Mouse (Mus musculus): ENCODE measurements around the gene Ddhd1. TPM values are rescaled to one million over a fixed set of nuclear protein-coding genes. Genes with fewer than 3 reads are reported as not detected.
"Not testable (repeated sequence)": the region's sequence is repeated elsewhere in the genome, so short reads cannot be mapped to it uniquely, and the experiment has no call there.

Ddhd1 gene
- polyA plus RNA-seq, 1 experiment: 10.6 TPM

DNA sequence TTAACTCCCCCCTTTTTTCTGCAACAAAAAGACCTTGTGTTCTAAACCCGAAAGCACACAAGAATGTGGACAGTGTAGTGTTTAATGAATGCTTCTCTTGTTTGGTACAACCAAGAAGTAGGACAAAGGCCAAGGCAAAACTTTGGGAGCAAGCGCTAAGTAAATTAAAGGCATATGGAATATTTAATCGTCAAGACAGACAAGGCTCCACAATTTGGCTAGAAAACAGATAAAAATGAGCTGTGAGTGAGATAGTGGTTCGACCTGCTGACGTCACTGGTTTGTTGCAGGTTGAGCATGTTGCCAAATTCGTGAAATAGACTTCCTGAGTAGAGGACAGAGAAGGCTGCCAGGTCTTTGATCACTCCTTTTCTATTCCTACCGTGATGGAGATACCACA is 69.5 kb downstream of the Ddhd1 start:
- H3K4me1 ChIP-seq (ENCODE audit: control insufficient read depth, insufficient read depth, insufficient read length): no peaks in the 10 kb centered on the region
- WGBS: 87% methylated on average over 7 of the region's 7 CpGs
- no peak for DNase-seq (ENCODE audit: low read depth in 1 of 2, low spot score in 2 of 2)

DNA sequence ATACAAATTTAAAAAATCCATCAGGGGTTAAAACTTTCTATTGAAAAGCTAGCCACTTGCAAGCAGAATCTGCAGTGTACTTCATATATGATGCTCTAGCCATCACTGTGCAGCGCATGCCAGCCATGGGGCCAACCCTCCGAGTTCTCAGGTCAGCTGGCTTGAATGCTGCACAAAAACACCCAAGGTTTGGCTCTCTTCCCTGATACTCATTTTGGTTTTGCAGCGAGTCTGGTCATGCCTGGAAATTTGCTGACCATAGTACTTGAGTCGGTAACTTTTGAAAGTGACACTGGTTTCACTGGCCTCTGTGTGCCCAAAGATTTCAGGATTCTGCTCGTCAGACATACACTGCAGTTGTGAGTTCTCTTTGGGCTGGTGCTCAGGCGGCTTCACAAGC is 70.4 kb downstream of the Ddhd1 start:
- Histone ChIP-seq H3K4me3 (ENCODE audit: extremely low read depth, insufficient read depth, insufficient read length) (no peak overlapping the region), H3K36me3 (ENCODE audit: control insufficient read depth, insufficient read depth, low read length) (no peaks in the 10 kb centered on the region), H3K27me3 (ENCODE audit: control insufficient read depth, insufficient read depth, low read length) (no peaks in the 10 kb centered on the region), H3K27ac (ENCODE audit: insufficient read depth, low read length) (no peak overlapping the region), H3K4me1 (ENCODE audit: control insufficient read depth, insufficient read depth, insufficient read length) (no peaks in the 10 kb centered on the region)
- no peak for DNase-seq (ENCODE audit: low read depth in 1 of 2, low spot score in 2 of 2)
- 86% methylated on average over 6 of the region's 6 CpGs for WGBS
- TF ChIP-seq CTCF (IDR thresholded peaks at IDR 0.05; ENCODE audit: extremely low read depth, insufficient read depth, insufficient read length, insufficient replicate concordance) (no peak), POLR2A (IDR thresholded peaks at IDR 0.05; ENCODE audit: low read depth, low read length) (no peak)

More for the DNA sequence above, 69.5 kb downstream of the Ddhd1 start:
- TF ChIP-seq POLR2A (IDR thresholded peaks at IDR 0.05; ENCODE audit: low read depth, low read length): no peak
- TF ChIP-seq CTCF (IDR thresholded peaks at IDR 0.05; ENCODE audit: extremely low read depth, insufficient read depth, insufficient read length, insufficient replicate concordance): no peak
- Histone ChIP-seq H3K4me3 (ENCODE audit: extremely low read depth, insufficient read depth, insufficient read length) (no peak overlapping the region), H3K36me3 (ENCODE audit: control insufficient read depth, insufficient read depth, low read length) (no peaks in the 10 kb centered on the region), H3K27ac (ENCODE audit: insufficient read depth, low read length) (no peak overlapping the region), H3K27me3 (ENCODE audit: control insufficient read depth, insufficient read depth, low read length) (no peaks in the 10 kb centered on the region)

DNA sequence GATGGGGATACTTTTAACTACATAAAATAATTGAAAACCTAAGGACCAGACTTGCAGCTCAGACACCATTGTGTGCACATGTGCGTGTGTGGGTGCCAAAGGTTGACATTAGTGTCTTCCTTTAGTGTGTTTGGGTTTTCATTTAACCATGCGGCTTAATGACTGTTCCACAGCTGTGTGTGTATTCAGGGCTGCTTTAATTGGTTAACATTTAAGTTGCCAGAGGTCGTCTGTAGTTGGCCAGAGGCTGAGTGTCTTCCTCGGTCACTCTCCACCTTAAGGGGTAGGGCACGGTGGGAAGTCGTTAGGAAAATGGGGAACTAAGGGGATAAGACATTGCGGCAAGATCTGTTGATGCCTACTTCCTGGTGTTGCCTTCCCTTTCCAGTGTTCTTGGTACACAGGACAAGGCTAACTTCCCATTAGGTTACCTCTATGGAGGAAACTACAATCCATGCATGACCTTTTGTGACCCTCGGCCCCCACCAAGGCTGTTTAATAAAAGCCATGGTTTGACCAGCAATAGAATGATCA is 74.4 kb downstream of the Ddhd1 start:
- DNase-seq (ENCODE audit: low read depth in 1 of 2, low spot score in 2 of 2): no peak
- Histone ChIP-seq H3K27ac (ENCODE audit: insufficient read depth, low read length) (no peak overlapping the region), H3K4me1 (ENCODE audit: control insufficient read depth, insufficient read depth, insufficient read length) (no peaks in the 10 kb centered on the region), H3K36me3 (ENCODE audit: control insufficient read depth, insufficient read depth, low read length) (no peaks in the 10 kb centered on the region), H3K4me3 (ENCODE audit: extremely low read depth, insufficient read depth, insufficient read length) (no peak overlapping the region), H3K27me3 (ENCODE audit: control insufficient read depth, insufficient read depth, low read length) (no peaks in the 10 kb centered on the region)
- 55% methylated on average over 8 of the region's 8 CpGs for WGBS
- TF ChIP-seq POLR2A (IDR thresholded peaks at IDR 0.05; ENCODE audit: low read depth, low read length) (no peak), CTCF (IDR thresholded peaks at IDR 0.05; ENCODE audit: extremely low read depth, insufficient read depth, insufficient read length, insufficient replicate concordance) (no peak)

DNA sequence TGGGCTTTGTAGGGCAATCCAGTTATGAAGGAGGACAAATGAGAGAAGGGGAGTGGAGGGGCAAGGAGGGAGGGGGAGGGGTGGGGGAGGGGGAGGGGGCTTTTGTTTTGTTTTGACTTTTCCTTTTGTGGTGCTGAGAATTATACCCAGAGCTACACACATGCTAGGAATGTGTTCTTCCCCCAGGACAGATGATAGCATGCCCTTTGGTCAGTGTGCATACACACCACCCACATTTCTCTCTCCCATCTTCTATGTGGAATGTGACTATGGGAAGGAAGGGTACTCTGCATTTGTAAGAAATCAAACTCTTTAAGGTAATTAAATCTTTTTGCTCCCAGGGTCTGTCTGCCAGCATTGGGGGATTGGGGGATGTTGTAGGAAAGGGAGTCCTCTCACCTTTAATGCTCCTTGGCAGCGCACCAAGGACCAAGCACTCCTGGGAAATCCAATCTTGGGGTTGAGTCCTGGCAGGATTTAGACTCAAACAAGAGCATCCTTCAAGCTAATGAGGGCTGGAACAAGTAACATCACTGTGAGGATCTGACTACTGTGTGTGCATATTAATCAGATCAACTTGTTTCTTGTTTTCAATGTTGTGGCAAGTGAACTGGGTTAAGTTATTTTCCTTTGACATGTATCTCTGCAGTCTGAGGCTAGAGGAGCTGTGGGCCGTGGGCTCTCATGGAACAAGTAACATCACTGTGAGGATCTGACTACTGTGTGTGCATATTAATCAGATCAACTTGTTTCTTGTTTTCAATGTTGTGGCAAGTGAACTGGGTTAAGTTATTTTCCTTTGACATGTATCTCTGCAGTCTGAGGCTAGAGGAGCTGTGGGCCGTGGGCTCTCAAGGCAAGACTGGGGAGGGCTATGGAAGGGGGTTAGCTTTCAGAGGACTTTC is 76.8 kb downstream of the Ddhd1 start:
- not testable (repeated sequence) for H3K4me1 ChIP-seq (ENCODE audit: control insufficient read depth, insufficient read depth, insufficient read length); H3K27ac ChIP-seq (ENCODE audit: insufficient read depth, low read length); DNase-seq (ENCODE audit: low read depth in 1 of 2, low spot score in 2 of 2); H3K4me3 ChIP-seq (ENCODE audit: extremely low read depth, insufficient read depth, insufficient read length); H3K36me3 ChIP-seq (ENCODE audit: control insufficient read depth, insufficient read depth, low read length); H3K27me3 ChIP-seq (ENCODE audit: control insufficient read depth, insufficient read depth, low read length)
- 92% methylated on average over 3 of the region's 3 CpGs for WGBS

DNA sequence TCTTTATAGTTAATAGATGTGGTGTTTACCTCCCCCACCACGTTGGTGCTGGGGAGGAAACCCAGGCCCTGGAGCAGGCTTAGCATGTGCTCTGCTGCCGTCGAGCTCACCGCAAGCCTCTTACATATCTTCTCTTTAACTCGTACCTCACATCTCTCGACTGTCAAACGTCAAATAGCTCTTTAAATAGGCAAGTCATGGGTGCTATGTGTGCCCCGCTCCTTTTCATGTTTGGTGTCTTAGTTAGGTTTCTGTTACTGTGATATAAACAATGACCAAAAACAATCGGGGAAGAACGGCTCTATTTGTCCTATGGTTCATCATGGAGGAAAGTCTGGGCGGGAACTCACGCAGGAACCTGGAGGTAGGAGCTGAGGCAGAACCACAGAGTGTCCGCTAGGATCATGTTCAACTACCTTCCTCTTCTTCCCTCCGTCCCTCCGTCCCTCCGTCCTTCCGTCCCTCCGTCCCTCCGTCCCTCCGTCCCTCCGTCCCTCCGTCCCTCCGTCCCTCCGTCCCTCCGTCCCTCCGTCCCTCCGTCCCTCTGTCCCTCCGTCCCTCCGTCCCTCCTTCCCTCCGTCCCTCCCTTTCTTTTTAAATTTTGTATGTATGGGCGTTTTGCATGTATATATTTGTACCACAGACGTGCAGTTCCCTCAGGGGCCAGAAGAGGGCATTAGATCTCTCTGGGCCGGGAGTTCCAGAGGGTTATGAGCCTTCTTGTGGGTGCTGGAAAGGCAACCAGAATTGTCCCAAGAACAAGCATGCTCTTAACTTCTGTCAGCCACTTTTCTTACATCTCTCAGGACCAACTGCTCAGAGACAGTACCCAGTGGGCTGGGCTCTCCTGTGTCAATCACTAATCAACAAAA is 91.6 kb downstream of the Ddhd1 start:
- TF ChIP-seq POLR2A (IDR thresholded peaks at IDR 0.05; ENCODE audit: low read depth, low read length) (no peak), CTCF (IDR thresholded peaks at IDR 0.05; ENCODE audit: extremely low read depth, insufficient read depth, insufficient read length, insufficient replicate concordance) (peak; percentile 49; the same call in 1 of the 2 replicates)
- WGBS: 29% methylated on average over 33 of the region's 33 CpGs
- DNase-seq (ENCODE audit: low read depth in 1 of 2, low spot score in 2 of 2): peak; percentile 9 to 37
- H3K4me3 ChIP-seq (ENCODE audit: extremely low read depth, insufficient read depth, insufficient read length): no peak overlapping the region
- H3K4me1 ChIP-seq (ENCODE audit: control insufficient read depth, insufficient read depth, insufficient read length): no peaks in the 10 kb centered on the region
- H3K36me3 ChIP-seq (ENCODE audit: control insufficient read depth, insufficient read depth, low read length): no peaks in the 10 kb centered on the region
- H3K27me3 ChIP-seq (ENCODE audit: control insufficient read depth, insufficient read depth, low read length): no peaks in the 10 kb centered on the region
- H3K27ac ChIP-seq (ENCODE audit: insufficient read depth, low read length): no peak overlapping the region

DNA sequence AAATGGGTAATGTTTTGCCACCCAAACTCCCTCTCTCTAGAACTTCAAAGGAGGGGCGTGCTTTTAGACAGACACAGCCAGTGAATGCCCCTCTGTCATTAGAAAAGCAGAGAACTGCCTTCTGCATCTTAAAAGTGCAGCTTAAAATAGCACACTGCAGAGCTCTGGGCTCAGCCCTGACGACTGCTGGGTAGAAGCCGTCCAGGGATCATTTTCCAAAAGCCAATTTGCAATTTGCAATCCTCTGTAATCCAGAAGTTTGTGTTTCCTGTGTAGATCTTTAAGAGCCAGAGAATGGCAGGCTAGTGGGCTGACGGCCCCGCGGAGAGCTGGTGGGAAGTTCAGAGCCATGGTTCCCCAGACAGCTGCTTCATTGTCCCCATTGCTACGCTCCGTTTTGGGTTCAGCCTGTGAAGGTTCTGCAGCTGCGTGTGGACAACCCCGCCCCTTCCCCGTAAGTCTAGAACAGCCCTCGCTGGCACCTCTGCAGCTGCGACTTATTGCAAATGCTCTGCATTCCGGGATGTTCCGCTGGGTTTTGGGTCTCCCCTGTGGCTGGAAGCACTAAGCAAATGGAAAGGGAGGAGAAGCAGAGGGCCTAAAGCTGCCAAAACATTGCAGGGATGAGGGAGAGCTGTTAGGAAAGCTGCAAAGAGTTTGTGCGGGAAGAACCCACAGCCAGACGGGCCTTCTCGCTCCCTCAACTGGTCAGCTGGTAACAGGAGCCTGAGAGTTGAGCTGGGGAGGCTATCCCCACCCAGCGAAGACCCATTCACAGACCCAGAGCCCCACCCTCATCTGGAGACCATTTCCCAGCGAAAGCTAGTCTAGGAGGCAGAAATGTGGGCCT is 92.5 kb downstream of the Ddhd1 start:
- TF ChIP-seq POLR2A (IDR thresholded peaks at IDR 0.05; ENCODE audit: low read depth, low read length) (no peak), CTCF (IDR thresholded peaks at IDR 0.05; ENCODE audit: extremely low read depth, insufficient read depth, insufficient read length, insufficient replicate concordance) (no peak)
- H3K27ac ChIP-seq (ENCODE audit: insufficient read depth, low read length): no peak overlapping the region
- H3K4me1 ChIP-seq (ENCODE audit: control insufficient read depth, insufficient read depth, insufficient read length): no peaks in the 10 kb centered on the region
- no peak overlapping the region for H3K4me3 ChIP-seq (ENCODE audit: extremely low read depth, insufficient read depth, insufficient read length)
- no peaks in the 10 kb centered on the region for H3K36me3 ChIP-seq (ENCODE audit: control insufficient read depth, insufficient read depth, low read length)
- 25% methylated on average over 20 of the region's 20 CpGs for WGBS
- H3K27me3 ChIP-seq (ENCODE audit: control insufficient read depth, insufficient read depth, low read length): no peaks in the 10 kb centered on the region
- DNase-seq (ENCODE audit: low read depth in 1 of 2, low spot score in 2 of 2): no peak
